Mouse (Mus musculus): ENCODE results near the gene Prim1. TPM values are rescaled to one million over a fixed set of nuclear protein-coding genes. Genes with fewer than 3 reads are reported as not detected.
A peak's percentile ranks its signal among the peaks of the same experiment; 100 is the strongest.

Prim1 gene
- 25.4 and 35.6 TPM in 2 replicates for polyA plus RNA-seq (2012; rRNA removed)

- peak; percentile 95 for DNase-seq (ENCODE audit: low read depth)
- TF ChIP-seq CTCF (IDR thresholded peaks at IDR 0.05; ENCODE audit: borderline replicate concordance, extremely low read depth, insufficient read depth, insufficient read length), result no peak
Measured at GRCm38 (mm10) chr10:128015068-128015934, at the start of gene Prim1. Prim1 (plus strand) TSS chr10:128015168.

- DNase-seq (ENCODE audit: low read depth), result no peak
- TF ChIP-seq CTCF (IDR thresholded peaks at IDR 0.05; ENCODE audit: borderline replicate concordance, extremely low read depth, insufficient read depth, insufficient read length), result no peak
- TF ChIP-seq POLR2A (IDR thresholded peaks at IDR 0.05; ENCODE audit: borderline replicate concordance, extremely low read depth, insufficient read depth, insufficient read length, poor library complexity, severe bottlenecking), result no peak
Measured at GRCm38 (mm10) chr10:127966506-127966905, 48.5 kb upstream of the Prim1 start.

GRCm38 (mm10) chr10:127969820-127970219 lies 45.1 kb upstream of the Prim1 start:
- TF ChIP-seq CTCF (IDR thresholded peaks at IDR 0.05; ENCODE audit: borderline replicate concordance, extremely low read depth, insufficient read depth, insufficient read length), result no peak
- TF ChIP-seq POLR2A (IDR thresholded peaks at IDR 0.05; ENCODE audit: borderline replicate concordance, extremely low read depth, insufficient read depth, insufficient read length, poor library complexity, severe bottlenecking), result no peak
- DNase-seq (ENCODE audit: low read depth), result no peak

- TF ChIP-seq POLR2A (IDR thresholded peaks at IDR 0.05; ENCODE audit: borderline replicate concordance, extremely low read depth, insufficient read depth, insufficient read length, poor library complexity, severe bottlenecking) (no peak), CTCF (IDR thresholded peaks at IDR 0.05; ENCODE audit: borderline replicate concordance, extremely low read depth, insufficient read depth, insufficient read length) (no peak)
- no peak for DNase-seq (ENCODE audit: low read depth)
Measured at GRCm38 (mm10) chr10:127970359-127970831, 44.6 kb upstream of the Prim1 start.

GRCm38 (mm10) chr10:127971135-127971534 lies 43.8 kb upstream of the Prim1 start:
- no peak for DNase-seq (ENCODE audit: low read depth)
- TF ChIP-seq CTCF (IDR thresholded peaks at IDR 0.05; ENCODE audit: borderline replicate concordance, extremely low read depth, insufficient read depth, insufficient read length) (no peak), POLR2A (IDR thresholded peaks at IDR 0.05; ENCODE audit: borderline replicate concordance, extremely low read depth, insufficient read depth, insufficient read length, poor library complexity, severe bottlenecking) (no peak)

GRCm38 (mm10) chr10:127974062-127974461 lies 40.9 kb upstream of the Prim1 start:
- no peak for TF ChIP-seq POLR2A (IDR thresholded peaks at IDR 0.05; ENCODE audit: borderline replicate concordance, extremely low read depth, insufficient read depth, insufficient read length, poor library complexity, severe bottlenecking)
- no peak for TF ChIP-seq CTCF (IDR thresholded peaks at IDR 0.05; ENCODE audit: borderline replicate concordance, extremely low read depth, insufficient read depth, insufficient read length)
- DNase-seq (ENCODE audit: low read depth), result no peak

GRCm38 (mm10) chr10:127975503-127975902 lies 39.5 kb upstream of the Prim1 start:
- no peak for TF ChIP-seq CTCF (IDR thresholded peaks at IDR 0.05; ENCODE audit: borderline replicate concordance, extremely low read depth, insufficient read depth, insufficient read length)
- no peak for TF ChIP-seq POLR2A (IDR thresholded peaks at IDR 0.05; ENCODE audit: borderline replicate concordance, extremely low read depth, insufficient read depth, insufficient read length, poor library complexity, severe bottlenecking)
- DNase-seq (ENCODE audit: low read depth), result no peak

GRCm38 (mm10) chr10:127984650-127985049 lies 30.3 kb upstream of the Prim1 start:
- DNase-seq (ENCODE audit: low read depth), result peak; percentile 12
- TF ChIP-seq CTCF (IDR thresholded peaks at IDR 0.05; ENCODE audit: borderline replicate concordance, extremely low read depth, insufficient read depth, insufficient read length) (no peak), POLR2A (IDR thresholded peaks at IDR 0.05; ENCODE audit: borderline replicate concordance, extremely low read depth, insufficient read depth, insufficient read length, poor library complexity, severe bottlenecking) (no peak)

- no peak for TF ChIP-seq POLR2A (IDR thresholded peaks at IDR 0.05; ENCODE audit: borderline replicate concordance, extremely low read depth, insufficient read depth, insufficient read length, poor library complexity, severe bottlenecking)
- no peak for TF ChIP-seq CTCF (IDR thresholded peaks at IDR 0.05; ENCODE audit: borderline replicate concordance, extremely low read depth, insufficient read depth, insufficient read length)
- peak; percentile 83 for DNase-seq (ENCODE audit: low read depth)
Measured at GRCm38 (mm10) chr10:127985601-127986000, 29.4 kb upstream of the Prim1 start.

- no peak for DNase-seq (ENCODE audit: low read depth)
- no peak for TF ChIP-seq POLR2A (IDR thresholded peaks at IDR 0.05; ENCODE audit: borderline replicate concordance, extremely low read depth, insufficient read depth, insufficient read length, poor library complexity, severe bottlenecking)
Measured at GRCm38 (mm10) chr10:127996690-127997089, 18.3 kb upstream of the Prim1 start.

- TF ChIP-seq POLR2A (IDR thresholded peaks at IDR 0.05; ENCODE audit: borderline replicate concordance, extremely low read depth, insufficient read depth, insufficient read length, poor library complexity, severe bottlenecking), result no peak
- TF ChIP-seq CTCF (IDR thresholded peaks at IDR 0.05; ENCODE audit: borderline replicate concordance, extremely low read depth, insufficient read depth, insufficient read length), result peak; percentile 32; the same call in 1 of the 2 replicates
- DNase-seq (ENCODE audit: low read depth), result no peak
Measured at GRCm38 (mm10) chr10:127998260-127998659, 16.7 kb upstream of the Prim1 start.

GRCm38 (mm10) chr10:128003281-128003801 lies 11.6 kb upstream of the Prim1 start:
- TF ChIP-seq CTCF (IDR thresholded peaks at IDR 0.05; ENCODE audit: borderline replicate concordance, extremely low read depth, insufficient read depth, insufficient read length) (no peak), POLR2A (IDR thresholded peaks at IDR 0.05; ENCODE audit: borderline replicate concordance, extremely low read depth, insufficient read depth, insufficient read length, poor library complexity, severe bottlenecking) (no peak)
- DNase-seq (ENCODE audit: low read depth), result no peak
